Mouse (Mus musculus) intestine, embryonic 15.5 days (tissue): ENCODE measurements around the gene Espn. TPM values are rescaled to one million over a fixed set of nuclear protein-coding genes. Genes with fewer than 3 reads are reported as not detected.

ENCODE experiments used
- ATAC-seq: fragments of 200-750 bp; cut with Nextera tagmentation; 2 replicates; pipeline ENCODE4 v1.8.0; 2017; ENCODE audit warnings: moderate TSS enrichment, moderate library complexity
- H3K27ac ChIP-seq: fragments of 300-500 bp; sonication (generic); 2 replicates; pipeline ENCODE4 v1.5.1; 2015; ENCODE audit warnings: mild to moderate bottlenecking, inconsistent platforms
- H3K27me3 ChIP-seq: fragments of 300-500 bp; sonication (generic); replicated peaks from 2 replicates; pipeline ENCODE4 v1.6.1; 2015; ENCODE audit warnings: inconsistent platforms
- H3K36me3 ChIP-seq: fragments of 300-500 bp; sonication (generic); 2 replicates; pipeline ENCODE4 v1.6.1; 2015; ENCODE audit warnings: inconsistent platforms
- H3K4me1 ChIP-seq: fragments of 300-500 bp; sonication (generic); replicated peaks from 2 replicates; pipeline ENCODE4 v1.6.1; 2015; ENCODE audit warnings: inconsistent platforms
- H3K4me2 ChIP-seq: fragments of 300-500 bp; sonication (generic); replicated peaks from 2 replicates; pipeline ENCODE4 v1.6.1; 2015; ENCODE audit warnings: mild to moderate bottlenecking, inconsistent platforms
- H3K4me3 ChIP-seq: fragments of 300-500 bp; sonication (generic); replicated peaks from 2 replicates; pipeline ENCODE4 v1.5.1; 2015; ENCODE audit warnings: inconsistent platforms
- H3K9ac ChIP-seq: fragments of 300-500 bp; sonication (generic); 2 replicates; pipeline ENCODE4 v1.6.1; 2015; ENCODE audit warnings: inconsistent platforms
- H3K9me3 ChIP-seq: fragments of 300-500 bp; sonication (generic); 2 replicates; pipeline ENCODE4 v1.6.1; 2016; ENCODE audit warnings: inconsistent platforms
- WGBS: fragments of 180-500 bp; shearing (Covaris S2); methylation state at CpG from one replicate; pipeline ENCODE4 v1.1.7; 2015; 5-methylcytosine and 5-hydroxymethylcytosine counted together
- polyA plus RNA-seq: library from polyadenylated mRNA; unstranded; fragments of >200 nt; fragmentation: Nextera tagmentation; extraction: Ambion mirVana; gene quantifications from 2 replicates; pipeline ENCODE4 v1.2.1, GENCODE M21; 2015

Gene Espn
- polyA plus RNA-seq, 1 experiment from 2014 or later: 29.2 TPM

DNA sequence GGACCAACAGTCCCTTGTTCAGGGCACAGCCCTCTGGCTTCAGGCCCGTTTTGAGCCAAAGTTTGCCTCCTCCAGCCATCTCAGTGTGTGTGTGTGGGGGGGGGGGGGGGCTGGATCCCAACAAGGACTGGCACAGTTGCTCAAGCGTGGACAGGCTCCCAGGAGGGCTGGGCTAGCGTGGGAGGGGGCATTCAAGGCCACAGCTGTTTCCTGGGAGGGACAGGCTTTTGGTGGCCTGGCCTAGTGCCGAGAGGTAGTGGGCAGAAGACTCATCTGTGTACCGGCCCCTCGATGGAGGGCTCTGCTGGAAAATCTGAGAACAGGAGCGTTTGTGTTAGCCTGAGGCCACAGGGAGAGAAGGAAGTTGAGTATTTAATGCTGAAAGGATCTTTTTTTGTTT lies 72.2 kb downstream of the Espn start:
- ATAC-seq: no peak
- Histone ChIP-seq H3K9ac (no peak overlapping the region), H3K4me2 (no peak overlapping the region), H3K9me3 (no peaks in the 10 kb centered on the region), H3K27ac (no peak overlapping the region), H3K27me3 (0 out of 2 replicates have a peak, but pooled peaks cover 2% of the 10 kb centered on the region), H3K4me3 (no peak overlapping the region), H3K36me3 (no peaks in the 10 kb centered on the region), H3K4me1 (no peaks in the 10 kb centered on the region; the same call in 1 of the 2 replicates)
- 57% methylated on average over 7 of the region's 7 CpGs for WGBS

DNA sequence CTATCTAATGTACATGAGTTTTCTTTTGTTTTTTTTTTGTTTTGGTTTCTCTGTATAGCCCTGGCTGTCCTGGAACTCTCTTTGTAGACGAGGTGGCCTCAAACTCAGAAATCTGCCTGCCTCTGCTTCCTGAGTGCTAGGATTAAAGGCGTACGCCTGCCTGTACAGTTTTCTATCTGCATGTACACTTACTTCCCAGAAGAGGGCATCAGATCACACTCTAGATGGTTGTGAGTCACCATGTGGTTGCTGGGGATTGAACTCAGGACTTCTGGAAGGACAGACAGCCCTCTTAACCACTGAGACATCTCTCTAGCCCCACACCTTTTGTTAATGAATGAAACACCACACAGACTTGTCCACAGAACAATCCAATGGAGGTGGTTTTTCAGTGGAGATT lies 72.9 kb downstream of the Espn start:
- no peaks in the 10 kb centered on the region for H3K27me3 ChIP-seq
- H3K4me2 ChIP-seq: no peak overlapping the region
- no peaks in the 10 kb centered on the region for H3K9me3 ChIP-seq
- no peaks in the 10 kb centered on the region for H3K36me3 ChIP-seq
- H3K27ac ChIP-seq: no peak overlapping the region
- no peak overlapping the region for H3K4me3 ChIP-seq
- no peaks in the 10 kb centered on the region; the same call in 1 of the 2 replicates for H3K4me1 ChIP-seq
- no peak overlapping the region for H3K9ac ChIP-seq
- ATAC-seq: no peak
- WGBS: 90% methylated on average over 3 of the region's 3 CpGs

DNA sequence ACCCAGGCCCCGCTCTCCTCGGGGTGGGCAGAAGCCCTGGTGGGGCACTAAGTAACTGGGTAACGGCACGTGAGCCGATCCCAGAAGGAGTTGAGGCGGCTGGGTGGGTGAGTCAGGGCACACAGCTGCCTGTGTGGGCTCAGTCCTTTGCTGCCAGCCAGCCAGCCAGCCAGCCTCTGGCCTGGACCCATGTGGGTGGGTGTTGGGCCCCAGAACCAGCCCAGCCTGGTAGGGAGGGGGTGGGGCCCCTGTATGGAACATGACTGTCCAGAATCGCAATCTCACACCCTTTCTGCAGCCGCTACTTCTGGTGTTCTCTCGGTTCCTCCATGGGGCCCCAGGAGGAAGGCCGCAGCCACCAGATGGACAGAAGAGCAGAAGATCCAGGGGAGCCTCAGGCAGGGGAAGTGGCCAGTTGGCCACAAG lies 74.1 kb downstream of the Espn start:
- Histone ChIP-seq H3K4me2 (no peak overlapping the region), H3K27me3 (no peaks in the 10 kb centered on the region), H3K9ac (no peak overlapping the region), H3K27ac (no peak overlapping the region), H3K36me3 (no peaks in the 10 kb centered on the region), H3K9me3 (no peaks in the 10 kb centered on the region), H3K4me3 (no peak overlapping the region), H3K4me1 (no peaks in the 10 kb centered on the region; the same call in 1 of the 2 replicates)
- ATAC-seq: no peak
- WGBS: 89% methylated on average over 10 of the region's 10 CpGs

DNA sequence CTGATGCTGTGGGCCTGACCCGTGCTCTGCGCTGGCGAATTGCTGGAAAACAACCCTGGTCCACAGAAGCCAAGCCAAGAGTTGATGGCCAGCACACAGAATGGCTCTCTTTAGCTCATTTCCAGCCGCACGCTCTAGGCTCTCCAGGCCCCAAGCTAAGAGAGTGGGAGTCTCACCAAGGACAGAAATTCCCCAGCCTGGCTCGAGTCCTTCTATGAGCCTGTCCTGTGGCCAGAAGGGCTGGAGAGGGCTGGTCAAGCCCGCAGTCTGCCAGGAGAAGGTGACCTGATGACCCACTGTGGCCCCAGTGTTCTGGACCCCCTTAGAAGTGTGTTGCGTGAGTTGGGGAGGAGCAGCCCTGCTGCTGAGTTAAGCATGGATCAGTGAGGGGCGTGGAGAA lies 75.0 kb downstream of the Espn start:
- Histone ChIP-seq H3K27ac (no peak overlapping the region), H3K9me3 (no peaks in the 10 kb centered on the region), H3K36me3 (no peaks in the 10 kb centered on the region), H3K4me3 (no peak overlapping the region), H3K4me1 (peaks cover 5% of the 10 kb centered on the region), H3K9ac (no peak overlapping the region), H3K27me3 (no peaks in the 10 kb centered on the region), H3K4me2 (no peak overlapping the region)
- WGBS: 91% methylated on average over 9 of the region's 9 CpGs
- ATAC-seq: no peak

DNA sequence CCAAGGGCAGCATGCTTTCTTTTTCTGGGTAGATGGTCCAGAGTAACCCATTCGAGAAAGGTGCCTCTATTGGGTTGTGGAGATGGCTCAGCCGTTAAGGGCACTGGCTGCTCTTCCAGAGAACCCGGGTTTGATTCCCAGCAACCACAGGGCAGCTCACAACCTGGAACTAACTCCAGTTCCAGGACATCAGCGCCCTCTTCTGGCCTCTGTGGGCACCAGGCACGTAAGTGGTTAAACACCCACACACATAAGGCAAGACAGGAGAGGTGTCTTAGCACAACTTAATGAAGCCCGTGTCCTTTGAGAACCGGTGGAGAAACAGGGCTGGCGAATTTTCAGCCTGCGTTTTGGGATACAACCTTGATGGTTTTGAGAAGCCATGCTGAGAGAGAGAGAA lies 77.6 kb downstream of the Espn start:
- Histone ChIP-seq H3K9me3 (no peaks in the 10 kb centered on the region), H3K27ac (no peak overlapping the region), H3K4me2 (no peak overlapping the region), H3K4me1 (peaks cover 7% of the 10 kb centered on the region), H3K9ac (no peak overlapping the region), H3K36me3 (no peaks in the 10 kb centered on the region), H3K4me3 (no peak overlapping the region), H3K27me3 (no peaks in the 10 kb centered on the region)
- whole genome bisulfite sequencing: 80% methylated on average over 9 of the region's 9 CpGs
- ATAC-seq: no peak

DNA sequence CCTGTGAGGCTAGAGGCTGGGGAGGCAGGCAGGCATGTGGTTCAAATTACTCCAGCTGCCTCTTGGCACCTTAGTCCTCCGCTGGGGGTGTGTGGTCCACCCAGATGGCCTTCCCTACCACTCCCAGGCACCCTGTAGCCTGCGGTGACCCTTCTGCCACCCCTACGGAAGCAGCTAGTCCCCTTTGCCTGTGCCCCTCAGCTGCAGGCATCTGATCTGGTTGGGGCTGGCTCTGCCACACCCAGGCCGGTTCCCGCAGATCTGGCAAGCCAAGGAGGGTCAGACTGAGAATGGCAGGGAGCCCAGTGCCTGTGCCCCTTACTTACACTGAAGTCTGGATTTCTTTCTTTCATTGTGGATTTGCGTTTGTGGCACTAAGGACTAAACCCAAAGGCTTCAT lies 78.5 kb downstream of the Espn start:
- 89% methylated on average over 6 of the region's 6 CpGs for WGBS
- no peak for ATAC-seq

DNA sequence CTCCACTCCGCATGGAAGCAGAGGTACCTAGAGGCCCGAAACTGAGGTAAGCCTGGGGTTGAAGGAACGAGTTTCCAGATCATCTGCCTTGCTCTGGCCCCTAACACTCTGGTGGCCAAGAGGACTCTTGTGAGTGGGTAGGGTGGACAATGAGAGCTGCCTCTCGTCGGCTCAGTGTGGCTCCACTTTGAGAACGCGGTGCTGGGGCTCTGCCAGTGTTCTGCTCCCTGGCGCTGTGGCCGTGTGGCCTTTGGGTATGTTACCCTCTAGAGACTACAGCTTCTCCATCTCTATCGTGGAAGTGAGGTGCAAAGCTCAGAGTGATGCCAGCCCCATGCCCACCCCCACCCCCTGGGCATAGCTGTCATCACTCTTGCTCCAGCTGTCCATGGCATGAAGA lies 79.5 kb downstream of the Espn start:
- WGBS: 73% methylated on average over 10 of the region's 10 CpGs
- no peak for ATAC-seq
- H3K36me3 ChIP-seq: no peaks in the 10 kb centered on the region
- H3K4me1 ChIP-seq: peaks cover 7% of the 10 kb centered on the region
- H3K4me3 ChIP-seq: no peak overlapping the region
- no peak overlapping the region for H3K9ac ChIP-seq
- no peak overlapping the region for H3K4me2 ChIP-seq
- H3K27ac ChIP-seq: no peak overlapping the region
- no peaks in the 10 kb centered on the region for H3K9me3 ChIP-seq
- H3K27me3 ChIP-seq: no peaks in the 10 kb centered on the region

More for the DNA sequence above, 78.5 kb downstream of the Espn start:
- peaks cover 7% of the 10 kb centered on the region for H3K4me1 ChIP-seq
- no peaks in the 10 kb centered on the region for H3K27me3 ChIP-seq
- no peak overlapping the region for H3K4me2 ChIP-seq
- no peak overlapping the region for H3K27ac ChIP-seq
- H3K4me3 ChIP-seq: no peak overlapping the region
- no peaks in the 10 kb centered on the region for H3K36me3 ChIP-seq
- no peak overlapping the region for H3K9ac ChIP-seq
- no peaks in the 10 kb centered on the region for H3K9me3 ChIP-seq

DNA sequence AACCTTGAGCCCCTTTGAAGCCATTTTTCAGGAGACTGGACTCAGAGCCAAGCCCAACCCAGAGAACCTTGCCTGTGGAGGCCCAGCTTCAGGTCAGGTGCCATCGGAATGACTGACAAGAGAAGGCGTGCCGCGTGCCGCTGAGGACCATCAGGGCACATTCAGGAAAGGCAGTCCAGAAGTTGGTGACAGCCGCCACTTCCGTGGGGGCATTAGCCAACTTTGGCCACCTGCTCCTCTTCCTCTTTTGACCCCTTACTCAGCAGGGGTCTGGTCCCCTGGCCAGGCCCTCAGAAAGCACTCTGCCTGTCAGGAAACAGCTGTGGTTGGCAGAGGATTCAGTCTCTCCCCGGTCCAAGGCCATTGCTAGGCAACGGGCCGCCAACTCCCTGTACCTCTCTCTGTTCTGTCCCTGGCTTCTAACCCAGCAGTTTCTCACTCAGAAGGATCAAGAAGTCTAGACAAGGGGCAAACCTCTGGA lies 80.0 kb downstream of the Espn start, which contains the start of gene Plekhg5:
TSS of gene Plekhg5 (plus strand) at position 378 of the 481 bp plus-strand sequence.
- Histone ChIP-seq H3K9me3 (no peaks in the 10 kb centered on the region), H3K4me2 (no peak within 1 kb of the TSS), H3K36me3 (no peaks in the 10 kb centered on the region), H3K27ac (no peak within 1 kb of the TSS), H3K27me3 (no peaks in the 10 kb centered on the region), H3K4me1 (peaks cover 7% of the 10 kb centered on the region), H3K4me3 (no peak within 1 kb of the TSS), H3K9ac (no peak within 1 kb of the TSS)
- ATAC-seq: peak; percentile 33; the same call in 1 of the 2 replicates
- WGBS: 69% methylated on average over 10 of the region's 10 CpGs

DNA sequence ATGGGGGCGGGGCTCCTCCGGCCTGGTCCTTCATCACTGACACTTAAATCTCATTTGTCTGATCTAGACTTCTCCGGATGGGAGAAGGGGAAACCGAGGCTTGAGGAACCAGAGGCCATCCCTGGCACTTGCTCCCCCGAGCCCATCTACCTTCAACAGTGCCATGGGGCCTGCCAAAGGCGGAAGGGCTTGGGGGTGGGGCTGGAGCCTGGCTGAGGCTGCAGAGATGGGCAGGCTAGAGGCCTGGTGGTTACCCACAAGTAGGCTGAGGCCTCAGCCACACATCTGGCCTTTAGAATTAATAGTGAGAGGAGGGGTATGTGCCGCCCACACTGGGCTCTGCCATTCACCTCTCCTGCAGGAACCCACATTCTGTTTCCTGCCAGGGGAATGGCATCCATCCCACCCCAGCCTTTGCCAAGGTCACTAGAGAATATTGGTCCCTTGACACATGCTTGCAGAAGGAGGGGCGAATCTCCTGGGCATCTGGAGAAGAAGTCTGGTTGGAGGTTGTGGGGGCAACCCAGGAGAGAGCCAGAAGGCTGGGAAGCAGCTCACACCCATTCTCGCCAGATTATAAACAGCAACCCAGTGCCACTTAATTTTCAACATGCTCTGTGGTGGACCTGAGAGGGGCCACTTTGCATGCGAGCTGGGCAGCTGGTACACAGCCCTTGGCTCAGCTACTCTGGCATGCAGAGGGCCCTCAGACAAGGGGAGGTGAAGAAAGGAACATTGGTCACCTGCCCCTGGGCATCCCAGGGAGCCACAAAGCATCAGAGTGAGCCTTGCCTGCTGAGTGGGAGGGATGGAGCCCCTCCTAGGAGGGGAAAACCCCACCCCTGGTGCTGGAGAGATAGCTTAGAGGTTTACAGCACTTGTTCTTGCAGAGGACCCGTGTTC lies 81.4 kb downstream of the Espn start:
- H3K4me2 ChIP-seq: no peak overlapping the region
- H3K27ac ChIP-seq: no peak overlapping the region
- H3K9ac ChIP-seq: no peak overlapping the region
- H3K4me3 ChIP-seq: no peak overlapping the region
- no peaks in the 10 kb centered on the region for H3K36me3 ChIP-seq
- no peaks in the 10 kb centered on the region for H3K27me3 ChIP-seq
- peak; percentile 13; the same call in 1 of the 2 replicates for ATAC-seq
- WGBS: 76% methylated on average over 11 of the region's 11 CpGs
- H3K9me3 ChIP-seq: no peaks in the 10 kb centered on the region
- peaks cover 7% of the 10 kb centered on the region; the same call in 1 of the 2 replicates for H3K4me1 ChIP-seq

Other genes starting within 250 kb of the Espn start
- gene Dnajc11, start 218.7 kb downstream of the Espn start, polyA plus RNA-seq: 73.2 and 75.6 TPM in 2 replicates
- gene Thap3, start 163.4 kb downstream of the Espn start, polyA plus RNA-seq: 31.2 and 32.0 TPM in 2 replicates
- 20.4 and 21.0 TPM in 2 replicates for gene Phf13, start 156.1 kb downstream of the Espn start, polyA plus RNA-seq
- gene Klhl21, start 143.6 kb downstream of the Espn start, polyA plus RNA-seq: 10.6 and 10.9 TPM in 2 replicates
- 15.6 and 19.0 TPM in 2 replicates for gene Zbtb48, start 124.7 kb downstream of the Espn start, polyA plus RNA-seq
- 0.19 and 0.44 TPM in 2 replicates for gene Tas1r1, start 113.8 kb downstream of the Espn start, polyA plus RNA-seq
- 31.3 and 31.7 TPM in 2 replicates for gene Nol9, start 113.0 kb downstream of the Espn start, polyA plus RNA-seq
- gene Plekhg5, start 79.9 kb downstream of the Espn start, polyA plus RNA-seq: 11.0 and 12.9 TPM in 2 replicates
- gene Tnfrsf25, start 36.4 kb downstream of the Espn start, polyA plus RNA-seq: 1.4 and 1.5 TPM in 2 replicates
- 0.30 and 0.42 TPM in 2 replicates for gene Hes2, start 6.5 kb upstream of the Espn start, polyA plus RNA-seq
- 57.8 and 60.0 TPM in 2 replicates for gene Acot7, start 25.8 kb upstream of the Espn start, polyA plus RNA-seq
- gene Gpr153, start 121.9 kb upstream of the Espn start, polyA plus RNA-seq: 7.3 and 8.1 TPM in 2 replicates
- not detected in 2 replicates for gene Hes3, start 139.3 kb upstream of the Espn start, polyA plus RNA-seq
- gene Icmt, start 144.9 kb upstream of the Espn start, polyA plus RNA-seq: 17.3 and 17.6 TPM in 2 replicates
- 2.1 and 2.5 TPM in 2 replicates for gene Rnf207, start 166.6 kb upstream of the Espn start, polyA plus RNA-seq
- 371 and 424 TPM in 2 replicates for gene Rpl22, start 173.4 kb upstream of the Espn start, polyA plus RNA-seq
- 1.9 and 2.8 TPM in 2 replicates for gene Chd5, start 186.3 kb upstream of the Espn start, polyA plus RNA-seq